Mouse (Mus musculus): ENCODE measurements around the gene Uhrf2. TPM values are rescaled to one million over a fixed set of nuclear protein-coding genes. Genes with fewer than 3 reads are reported as not detected.

Uhrf2 gene
- total and polyA plus RNA-seq, 2 experiments from 2014 or later, result 28.1 to 79.0 TPM

DNA sequence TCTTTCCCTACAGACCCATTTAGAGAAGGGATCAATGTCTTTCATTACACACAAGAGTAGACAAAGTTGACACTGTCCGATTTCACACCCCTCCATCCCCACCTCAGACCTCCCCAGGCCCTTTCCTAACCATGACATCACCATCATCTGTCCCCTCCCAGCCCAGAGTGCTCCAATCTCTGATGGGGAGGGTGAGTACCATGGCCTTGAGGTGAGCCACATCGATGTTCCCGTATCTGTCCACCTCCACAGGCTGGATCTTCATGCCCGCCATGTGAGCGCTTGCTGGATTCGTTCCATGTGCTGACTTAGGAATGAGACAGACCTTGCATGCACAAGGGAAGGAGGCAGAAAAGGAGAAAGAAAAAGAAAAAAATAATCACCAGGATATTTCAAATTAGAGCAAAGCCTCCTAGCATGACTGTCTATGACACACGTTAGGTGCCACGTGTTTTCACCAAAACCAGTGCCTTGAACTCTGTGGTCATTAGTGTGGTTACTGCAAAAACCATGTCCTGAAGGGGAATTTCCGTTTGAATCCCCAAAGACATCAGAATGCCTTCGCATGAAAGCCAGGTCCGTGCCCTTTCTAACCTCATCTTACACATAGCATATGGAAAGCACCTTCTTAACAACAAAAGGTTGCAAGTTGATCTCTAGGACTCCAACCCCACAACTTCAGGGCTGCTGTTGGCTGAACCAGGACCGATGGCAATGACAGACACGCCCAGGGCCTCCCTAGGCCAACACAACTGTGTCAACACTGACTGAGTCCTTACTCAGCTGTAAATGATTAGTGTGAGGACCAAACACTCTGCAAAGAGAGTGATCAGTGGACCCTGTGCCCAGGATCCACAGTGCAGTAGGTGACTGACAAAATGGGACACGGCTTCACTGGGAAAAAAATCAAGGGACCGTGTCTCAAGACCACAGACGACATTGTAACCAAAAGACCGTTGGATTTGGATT, 88.3 kb downstream of the Uhrf2 start:
- Histone ChIP-seq H3K9me3 (ENCODE audit: low read length) (no peaks in the 10 kb centered on the region), H3K36me3 (ENCODE audit: insufficient read depth) (no peaks in the 10 kb centered on the region), H3K4me3 (ENCODE audit: low read depth, low read length) (no peak overlapping the region), H3K27ac (ENCODE audit: low read depth, low read length) (peak overlapping the region; percentile 84), H3K4me1 (ENCODE audit: insufficient read depth) (peaks cover 24% of the 10 kb centered on the region), H3K4me2 (ENCODE audit: low read depth) (no peak overlapping the region), H3K9ac (0 out of 2 replicates have a peak overlapping the region, but pooled peaks have one; percentile 18), H3K27me3 (ENCODE audit: insufficient read depth, low read length) (no peaks in the 10 kb centered on the region)
- ATAC-seq, result peak; percentile 15
- 75% methylated on average over 17 of the region's 17 CpGs for WGBS
- no peak for TF ChIP-seq CTCF (IDR thresholded peaks at IDR 0.05; ENCODE audit: low read depth)
- peak; percentile 51 for DNase-seq

DNA sequence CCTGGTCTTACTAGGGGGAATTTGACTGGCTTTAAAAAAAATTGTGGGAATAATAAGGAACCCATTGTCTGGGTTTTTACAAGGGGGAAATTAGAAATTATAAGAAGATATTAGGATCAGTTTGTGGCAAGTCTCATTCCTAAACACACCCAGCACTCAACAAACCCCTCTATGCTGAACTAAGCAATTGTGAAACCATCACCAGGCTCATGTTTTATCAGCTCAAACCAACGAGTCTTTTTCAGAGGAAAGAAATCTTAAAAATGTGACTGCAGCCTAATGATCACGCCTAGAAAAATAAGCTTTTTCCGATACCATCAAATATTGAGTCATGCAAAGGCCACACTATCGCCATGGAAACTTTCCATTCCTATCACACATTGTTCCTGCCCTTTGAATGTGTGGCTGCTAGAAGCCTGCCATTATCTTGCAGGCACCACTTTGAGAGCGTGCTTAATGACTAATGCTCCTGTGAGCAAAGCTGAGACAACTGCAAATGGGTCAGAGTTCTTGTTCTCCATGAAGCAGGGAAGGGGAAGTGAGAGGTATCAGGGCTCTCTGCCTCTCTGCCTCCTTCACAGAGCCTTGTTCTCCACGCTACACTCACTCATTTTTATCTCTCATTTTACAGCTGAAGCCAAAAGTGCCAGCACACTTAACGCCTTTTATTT, 94.8 kb downstream of the Uhrf2 start:
- WGBS, result 27% methylated on average over 7 of the region's 7 CpGs
- Histone ChIP-seq H3K36me3 (ENCODE audit: insufficient read depth) (no peaks in the 10 kb centered on the region), H3K27ac (ENCODE audit: low read depth, low read length) (0 out of 2 replicates have a peak overlapping the region, but pooled peaks have one; percentile 3), H3K4me1 (ENCODE audit: insufficient read depth) (no peaks in the 10 kb centered on the region), H3K9me3 (ENCODE audit: low read length) (no peaks in the 10 kb centered on the region), H3K4me2 (ENCODE audit: low read depth) (no peak overlapping the region), H3K9ac (no peak overlapping the region), H3K4me3 (ENCODE audit: low read depth, low read length) (no peak overlapping the region), H3K27me3 (ENCODE audit: insufficient read depth, low read length) (no peaks in the 10 kb centered on the region)
- DNase-seq (peak; percentile 19), ATAC-seq (peak; percentile 65)
- no peak for TF ChIP-seq CTCF (IDR thresholded peaks at IDR 0.05; ENCODE audit: low read depth)

DNA sequence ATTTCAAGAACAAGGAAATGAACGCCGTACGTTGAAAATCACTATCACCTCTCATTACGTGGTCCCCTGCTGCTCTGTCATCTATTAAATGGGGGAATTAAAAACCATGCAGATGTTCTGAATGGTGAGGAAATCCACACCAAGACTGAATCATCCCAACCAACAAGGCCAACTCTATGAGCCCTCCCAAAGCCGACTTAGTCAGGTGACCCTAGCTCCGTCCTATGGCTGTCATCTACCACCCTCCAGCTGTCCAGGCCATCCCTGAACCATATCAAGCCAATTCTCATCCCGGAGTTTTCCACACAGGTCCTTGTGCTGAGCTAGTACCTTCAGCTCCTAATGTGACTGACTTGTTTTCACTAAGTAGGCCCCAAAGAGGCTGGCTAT, 95.4 kb downstream of the Uhrf2 start:
- ATAC-seq (no peak), DNase-seq (no peak)
- Histone ChIP-seq H3K9me3 (ENCODE audit: low read length) (no peaks in the 10 kb centered on the region), H3K4me2 (ENCODE audit: low read depth) (no peak overlapping the region), H3K36me3 (ENCODE audit: insufficient read depth) (no peaks in the 10 kb centered on the region), H3K4me1 (ENCODE audit: insufficient read depth) (no peaks in the 10 kb centered on the region), H3K27ac (ENCODE audit: low read depth, low read length) (0 out of 2 replicates have a peak overlapping the region, but pooled peaks have one; percentile 3), H3K4me3 (ENCODE audit: low read depth, low read length) (no peak overlapping the region), H3K27me3 (ENCODE audit: insufficient read depth, low read length) (no peaks in the 10 kb centered on the region), H3K9ac (no peak overlapping the region)
- 58% methylated on average over 7 of the region's 7 CpGs for WGBS
- no peak for TF ChIP-seq CTCF (IDR thresholded peaks at IDR 0.05; ENCODE audit: low read depth)

DNA sequence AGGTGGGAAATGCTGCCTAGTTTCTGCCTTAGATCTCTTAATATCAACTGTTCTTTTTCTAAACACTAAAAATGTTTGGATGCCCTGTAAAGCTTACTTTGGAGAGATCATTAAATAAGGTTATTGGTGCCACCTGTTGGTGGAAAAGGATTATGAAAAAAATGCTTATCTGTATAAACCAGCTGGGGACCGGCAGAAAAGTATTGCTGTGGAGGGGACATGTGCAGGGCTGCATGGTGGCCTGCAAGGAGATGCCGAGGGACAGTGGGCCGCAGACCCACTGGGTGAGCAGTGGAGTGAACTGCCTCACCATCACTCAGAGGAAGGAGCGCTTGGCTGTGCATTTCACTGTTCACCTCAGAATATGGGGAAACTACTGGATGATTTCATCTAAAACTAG, 97.9 kb downstream of the Uhrf2 start:
- WGBS, result 70% methylated on average over 4 of the region's 4 CpGs
- DNase-seq (peak; percentile 84), ATAC-seq (peak; percentile 77)
- Histone ChIP-seq H3K36me3 (ENCODE audit: insufficient read depth) (no peaks in the 10 kb centered on the region), H3K4me2 (ENCODE audit: low read depth) (no peak overlapping the region), H3K9me3 (ENCODE audit: low read length) (no peaks in the 10 kb centered on the region), H3K4me3 (ENCODE audit: low read depth, low read length) (no peak overlapping the region), H3K9ac (no peak overlapping the region), H3K4me1 (ENCODE audit: insufficient read depth) (no peaks in the 10 kb centered on the region), H3K27me3 (ENCODE audit: insufficient read depth, low read length) (no peaks in the 10 kb centered on the region), H3K27ac (ENCODE audit: low read depth, low read length) (no peak overlapping the region)
- peak; percentile 63 for TF ChIP-seq CTCF (IDR thresholded peaks at IDR 0.05; ENCODE audit: low read depth)

DNA sequence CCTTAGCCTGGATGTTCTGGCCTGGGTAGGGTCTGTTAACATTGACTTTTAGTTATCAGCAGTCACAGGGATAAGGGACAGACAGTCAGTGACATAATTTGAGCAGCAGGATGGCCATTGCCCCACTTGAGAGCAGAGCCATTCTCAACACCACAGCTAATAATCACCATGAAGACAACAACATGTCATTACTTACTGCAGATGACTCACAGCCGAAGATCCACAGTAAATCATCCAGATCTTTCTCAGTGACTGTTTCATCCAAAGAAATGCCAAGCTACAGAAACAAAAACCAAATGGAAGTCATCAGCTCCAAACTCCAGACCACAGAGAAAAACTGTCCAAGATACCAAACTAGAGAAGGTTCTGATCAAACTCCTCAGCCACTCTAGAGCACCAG, 106.0 kb downstream of the Uhrf2 start:
- DNase-seq (no peak), ATAC-seq (no peak)
- Histone ChIP-seq H3K36me3 (ENCODE audit: insufficient read depth) (0 out of 2 replicates have a peak, but pooled peaks cover 4% of the 10 kb centered on the region), H3K9me3 (ENCODE audit: low read length) (no peaks in the 10 kb centered on the region), H3K4me3 (ENCODE audit: low read depth, low read length) (no peak overlapping the region), H3K27ac (ENCODE audit: low read depth, low read length) (no peak overlapping the region), H3K27me3 (ENCODE audit: insufficient read depth, low read length) (no peaks in the 10 kb centered on the region), H3K9ac (no peak overlapping the region), H3K4me1 (ENCODE audit: insufficient read depth) (no peaks in the 10 kb centered on the region), H3K4me2 (ENCODE audit: low read depth) (no peak overlapping the region)
- TF ChIP-seq CTCF (IDR thresholded peaks at IDR 0.05; ENCODE audit: low read depth), result no peak
- 84% methylated on average over 1 of the region's 1 CpGs for WGBS

Other genes with a start within 250 kb of the Uhrf2 start
- gene 9930021J03Rik, start 224.5 kb upstream of the Uhrf2 start, total RNA-seq (2014; rRNA removed), result 29.7 and 35.0 TPM in 2 replicates
- 4.5 and 5.7 TPM in 2 replicates for gene 9930021J03Rik, start 224.5 kb upstream of the Uhrf2 start, polyA plus RNA-seq (2015; fragmentation: Nextera tagmentation; extraction: Ambion mirVana)
- gene Ranbp6, start 217.5 kb upstream of the Uhrf2 start, total RNA-seq (2014; rRNA removed), result 48.5 and 58.7 TPM in 2 replicates
- gene Ranbp6, start 217.5 kb upstream of the Uhrf2 start, polyA plus RNA-seq (2015; fragmentation: Nextera tagmentation; extraction: Ambion mirVana), result 26.4 and 32.2 TPM in 2 replicates
- gene Il33, start 105.4 kb upstream of the Uhrf2 start, total RNA-seq (2014; rRNA removed), result 1.2 TPM in 2 replicates
- gene Il33, start 105.4 kb upstream of the Uhrf2 start, polyA plus RNA-seq (2015; fragmentation: Nextera tagmentation; extraction: Ambion mirVana), result 0.86 and 1.6 TPM in 2 replicates
- gene Trpd52l3, start 26.7 kb upstream of the Uhrf2 start, total RNA-seq (2014; rRNA removed), result not detected in 2 replicates
- not detected in 2 replicates for gene Trpd52l3, start 26.7 kb upstream of the Uhrf2 start, polyA plus RNA-seq (2015; fragmentation: Nextera tagmentation; extraction: Ambion mirVana)
- gene Gldc, start 144.9 kb downstream of the Uhrf2 start, total RNA-seq (2014; rRNA removed), result 10.5 and 12.7 TPM in 2 replicates
- gene Gldc, start 144.9 kb downstream of the Uhrf2 start, polyA plus RNA-seq (2015; fragmentation: Nextera tagmentation; extraction: Ambion mirVana), result 6.0 and 8.2 TPM in 2 replicates
- gene Mbl2, start 202.4 kb downstream of the Uhrf2 start, total RNA-seq (2014; rRNA removed), result not detected in 2 replicates
- not detected in 2 replicates for gene Mbl2, start 202.4 kb downstream of the Uhrf2 start, polyA plus RNA-seq (2015; fragmentation: Nextera tagmentation; extraction: Ambion mirVana)